Mouse (Mus musculus) gastrocnemius, adult 8-10 months (tissue): ENCODE results near the gene Ano2. TPM values are rescaled to one million over a fixed set of nuclear protein-coding genes. Genes with fewer than 3 reads are reported as not detected.
A peak's percentile ranks its signal among the peaks of the same experiment; 100 is the strongest.

Experiments used
- DNase-seq, 2 experiments: peaks; one replicate each; pipeline ENCODE4 v3.0.0; 2022; ENCODE audit warnings: low spot score in 2 of 2
- total RNA-seq, 4 experiments: library from RNA; stranded (reverse); gene quantifications; 2 replicates each; pipeline ENCODE4 v1.2.4; 2022

The Ano2 gene
- under 1 TPM in 1 of 4 experiments, not detected in 3; 0.08 TPM for total RNA-seq

DNA sequence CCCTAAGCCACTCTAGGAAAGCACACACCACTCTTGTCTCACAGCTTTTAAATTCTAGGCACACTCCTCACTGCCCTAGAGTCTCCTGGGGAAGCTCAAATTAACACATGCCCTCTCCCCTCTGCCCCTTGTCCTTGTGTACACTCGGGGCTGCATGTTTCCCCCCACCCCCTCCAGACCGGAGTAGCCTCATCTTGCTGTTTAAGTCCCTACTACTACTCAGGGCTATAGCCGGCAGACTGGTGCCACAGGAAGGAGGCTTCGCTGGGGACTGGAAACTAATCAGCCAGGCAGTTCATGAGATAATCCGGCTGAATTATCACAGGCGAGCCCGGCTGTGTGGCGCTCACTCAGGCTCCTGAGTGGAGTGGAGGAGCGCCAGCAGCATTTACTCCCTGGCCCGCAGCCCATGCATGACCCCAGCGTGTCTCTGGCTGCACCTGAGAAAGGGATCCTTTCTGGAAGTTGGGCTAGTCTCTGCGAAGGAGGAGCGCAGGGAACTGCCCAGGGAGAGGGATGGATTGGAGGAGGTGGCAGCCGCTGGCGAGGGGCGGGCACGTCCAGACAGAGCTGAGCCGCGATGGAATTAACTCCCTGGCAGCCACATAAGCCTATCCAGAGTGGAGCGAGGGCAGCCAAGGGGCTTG, at the start of gene Ano2:
Ano2 (plus strand) TSS at position 363 of the 647 bp plus-strand sequence.
- no peak for DNase-seq

DNA sequence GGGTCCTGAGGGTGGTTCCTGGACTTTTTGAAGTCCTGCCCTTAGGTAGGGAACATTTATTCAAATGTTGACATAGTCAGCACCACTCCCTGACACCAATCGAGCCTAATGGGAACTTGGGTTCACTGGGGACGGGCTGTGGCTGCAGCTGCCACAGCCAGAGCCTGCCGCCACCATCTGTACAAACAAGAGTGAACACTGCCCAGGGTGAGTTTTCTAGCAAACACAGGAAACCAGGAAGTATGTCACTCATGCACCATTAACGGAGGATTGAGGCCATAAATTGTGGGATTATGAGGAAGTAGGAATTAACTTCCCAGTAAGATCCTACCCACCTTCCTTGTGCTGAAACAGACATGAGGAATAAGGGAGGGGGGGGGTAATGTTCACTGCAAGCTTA, 49.7 kb upstream of the Ano2 start:
- no peak for DNase-seq

- no peak for DNase-seq
Measured at GRCm38 (mm10) chr6:125641146-125641545, 49.1 kb upstream of the Ano2 start.

- no peak for DNase-seq
Measured at GRCm38 (mm10) chr6:125648964-125649363, 41.3 kb upstream of the Ano2 start.

GRCm38 (mm10) chr6:125651335-125651734, 38.9 kb upstream of the Ano2 start:
- no peak for DNase-seq

GRCm38 (mm10) chr6:125653416-125653815, 36.8 kb upstream of the Ano2 start:
- DNase-seq = no peak

DNA sequence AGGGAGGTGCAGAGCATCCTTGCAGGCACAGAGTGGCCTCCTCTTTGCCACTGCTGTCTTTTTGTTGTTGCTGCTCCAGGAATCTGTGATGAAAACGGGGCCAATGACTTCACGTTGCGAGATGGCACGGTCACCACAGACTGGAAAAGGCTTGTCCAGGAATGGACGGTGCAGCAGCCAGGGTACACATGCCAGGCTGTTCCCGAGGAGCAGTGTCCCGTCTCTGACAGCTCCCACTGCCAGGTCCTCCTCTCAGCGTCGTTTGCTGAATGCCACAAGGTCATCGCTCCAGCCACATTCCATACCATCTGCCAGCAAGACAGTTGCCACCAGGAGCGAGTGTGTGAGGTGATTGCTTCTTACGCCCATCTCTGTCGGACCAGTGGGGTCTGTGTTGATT, 33.3 kb upstream of the Ano2 start:
- DNase-seq = no peak

GRCm38 (mm10) chr6:125657966-125658365, 32.3 kb upstream of the Ano2 start:
- DNase-seq = no peak

- DNase-seq = peak; percentile 28 to 37
Measured at GRCm38 (mm10) chr6:125661106-125661877, 28.9 kb upstream of the Ano2 start.

DNA sequence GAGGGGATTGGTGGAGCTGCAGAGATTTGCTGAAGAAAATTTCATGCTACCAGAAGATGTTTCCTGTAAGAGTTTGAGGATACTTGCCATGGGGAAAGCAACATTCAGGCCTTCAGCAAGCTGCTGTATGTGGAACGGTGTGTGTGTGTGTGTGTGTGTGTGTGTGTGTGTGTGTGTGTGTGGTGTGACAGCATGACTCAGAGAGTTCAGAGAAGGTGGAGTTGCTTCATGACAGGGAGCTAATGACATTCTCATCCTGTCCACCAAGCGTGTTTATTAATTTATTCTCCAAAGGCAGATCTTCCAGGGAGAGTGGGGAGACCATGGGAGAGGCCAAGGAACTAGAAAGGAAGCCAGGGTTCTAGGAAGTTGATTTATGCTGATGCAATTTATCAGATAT, 26.3 kb upstream of the Ano2 start:
- DNase-seq = no peak

DNA sequence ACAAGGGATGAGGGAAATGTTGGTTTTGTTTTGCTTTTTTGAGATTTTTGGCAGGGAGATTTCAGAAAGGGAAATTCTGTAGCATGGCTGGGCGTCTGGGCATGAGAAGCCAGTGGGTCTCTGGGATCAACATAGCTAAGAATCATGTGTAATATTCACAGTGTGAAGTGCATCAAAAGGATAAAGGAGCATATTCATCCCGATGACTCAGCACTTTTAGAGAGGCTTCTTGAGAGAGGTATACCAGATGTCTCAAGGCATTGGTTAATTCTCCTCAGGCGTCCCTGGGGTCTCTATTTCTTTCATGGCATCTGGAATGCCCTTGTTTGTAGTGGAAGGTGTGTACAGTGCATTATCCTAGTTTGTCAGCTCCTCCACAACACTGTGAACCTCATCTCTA, 18.4 kb upstream of the Ano2 start:
- no peak for DNase-seq

DNA sequence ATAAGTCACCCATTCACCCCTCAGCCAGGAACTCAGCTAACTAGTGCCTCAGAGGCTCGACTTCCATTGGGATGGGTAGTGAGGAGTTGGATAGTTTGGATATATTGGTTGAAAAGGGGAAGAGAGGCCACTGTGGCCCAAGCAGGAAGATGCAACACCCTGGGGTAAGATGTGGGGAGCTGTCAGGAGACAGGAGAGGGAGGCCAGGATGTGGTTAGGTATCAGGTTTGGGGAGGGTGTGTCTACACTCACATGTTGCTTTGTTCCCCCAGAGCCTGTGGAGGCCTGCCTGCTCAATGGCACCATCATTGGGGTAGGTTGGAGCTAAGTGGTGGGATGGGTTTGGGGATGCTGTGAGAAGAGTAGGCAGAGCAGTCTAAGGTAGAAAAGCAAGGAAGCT, 11.7 kb upstream of the Ano2 start:
- no peak for DNase-seq

- DNase-seq = no peak
Measured at GRCm38 (mm10) chr6:125680613-125681012, 9.6 kb upstream of the Ano2 start.

DNA sequence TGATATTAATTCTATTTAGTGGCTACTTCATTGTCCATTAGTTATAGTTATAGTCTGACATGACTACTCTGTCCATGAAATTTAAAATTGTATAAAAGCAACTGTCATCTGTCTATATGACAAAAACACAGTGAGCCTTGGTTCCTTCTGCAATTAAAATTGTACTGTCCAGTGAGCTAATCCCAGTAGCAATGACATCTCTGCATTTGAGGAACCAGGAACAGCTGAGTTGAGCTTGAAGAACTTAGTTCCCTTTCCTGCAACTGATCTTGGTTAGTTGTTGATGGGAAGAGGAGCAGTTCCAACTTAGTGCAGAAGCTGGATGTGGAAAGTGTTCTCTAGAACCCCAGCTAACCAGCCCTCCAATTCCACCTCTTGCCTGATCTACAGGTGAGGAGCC, 4.8 kb upstream of the Ano2 start:
- DNase-seq = no peak

DNA sequence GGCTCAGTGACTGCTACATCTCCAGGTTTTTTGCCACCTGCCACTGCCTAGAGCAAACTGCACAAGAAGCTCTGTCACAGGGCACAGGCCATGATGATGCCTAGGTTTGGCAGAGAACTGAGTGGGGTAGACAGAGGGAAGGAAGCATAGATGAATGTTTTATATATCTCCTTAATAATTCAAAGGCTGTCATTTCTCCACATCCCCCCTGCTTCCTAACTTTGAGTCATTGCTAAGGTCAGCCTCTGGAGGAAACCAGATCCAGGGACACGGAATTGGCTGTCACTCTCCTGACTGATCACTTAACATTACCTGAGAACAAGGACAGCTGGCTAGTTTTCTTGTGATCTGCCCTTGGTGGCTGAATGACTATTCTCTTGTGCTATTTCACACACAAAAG, 2.2 kb upstream of the Ano2 start:
- no peak for DNase-seq

DNA sequence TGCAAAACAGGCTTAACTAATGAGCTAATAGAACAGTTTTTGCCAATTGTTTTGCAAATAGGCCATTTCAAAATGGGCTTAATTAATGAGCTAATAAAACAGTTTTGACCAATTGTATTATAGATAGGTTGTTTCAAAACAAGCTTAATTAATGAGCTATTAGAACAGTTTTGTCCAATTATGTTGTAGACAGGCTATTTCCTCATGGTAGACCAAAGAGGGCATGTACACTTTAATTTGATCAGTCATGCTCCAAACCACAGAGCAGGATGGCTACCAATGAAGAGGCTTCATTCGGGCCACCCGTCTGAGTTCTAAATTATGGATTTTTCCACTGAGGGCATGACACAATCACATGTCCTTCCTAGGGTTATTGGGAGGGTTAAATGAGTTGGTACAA, 10.9 kb downstream of the Ano2 start:
- no peak for DNase-seq

DNA sequence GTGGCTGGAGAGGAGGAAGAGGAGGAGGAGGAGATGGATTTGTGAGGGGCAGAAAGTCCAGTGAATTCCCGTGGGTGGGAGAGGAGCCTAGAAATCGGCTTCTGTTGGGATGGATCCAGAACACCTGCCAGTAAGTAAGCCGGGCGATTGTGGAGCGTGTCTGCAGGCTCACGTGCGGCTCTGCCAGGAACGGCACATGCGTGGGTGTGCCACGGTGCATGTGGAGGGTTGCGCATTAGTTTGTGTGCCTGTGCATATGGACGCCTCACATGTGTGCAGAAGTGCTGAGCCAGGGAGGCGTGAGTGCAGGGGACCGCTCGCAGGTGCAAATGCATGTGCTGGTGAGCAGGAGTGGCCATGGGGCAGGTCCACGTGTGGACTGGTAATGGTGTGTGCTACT, 21.0 kb downstream of the Ano2 start:
- DNase-seq = no peak

GRCm38 (mm10) chr6:125726408-125726807, 36.2 kb downstream of the Ano2 start:
- DNase-seq = no peak

GRCm38 (mm10) chr6:125727484-125727911, 37.3 kb downstream of the Ano2 start:
- no peak for DNase-seq

DNA sequence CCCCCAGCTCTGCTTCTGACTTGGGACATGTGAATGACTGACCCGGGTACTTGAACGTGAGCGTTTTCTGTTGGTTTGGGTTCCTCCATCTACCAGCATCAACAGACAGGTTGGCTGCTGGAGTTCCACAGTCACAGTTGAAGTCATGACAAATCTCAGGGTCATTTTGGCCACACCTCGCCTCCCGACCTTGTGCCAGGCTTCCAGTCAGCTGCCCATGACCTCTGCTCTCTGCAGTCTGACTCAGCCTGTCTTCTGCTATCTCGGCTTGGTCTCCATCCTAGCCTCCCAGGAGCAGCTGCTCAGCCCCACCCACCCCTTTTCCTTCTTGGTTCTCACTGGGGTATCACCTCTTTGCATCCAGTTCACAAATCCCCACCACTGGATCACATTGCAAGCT, 39.3 kb downstream of the Ano2 start:
- no peak for DNase-seq

DNA sequence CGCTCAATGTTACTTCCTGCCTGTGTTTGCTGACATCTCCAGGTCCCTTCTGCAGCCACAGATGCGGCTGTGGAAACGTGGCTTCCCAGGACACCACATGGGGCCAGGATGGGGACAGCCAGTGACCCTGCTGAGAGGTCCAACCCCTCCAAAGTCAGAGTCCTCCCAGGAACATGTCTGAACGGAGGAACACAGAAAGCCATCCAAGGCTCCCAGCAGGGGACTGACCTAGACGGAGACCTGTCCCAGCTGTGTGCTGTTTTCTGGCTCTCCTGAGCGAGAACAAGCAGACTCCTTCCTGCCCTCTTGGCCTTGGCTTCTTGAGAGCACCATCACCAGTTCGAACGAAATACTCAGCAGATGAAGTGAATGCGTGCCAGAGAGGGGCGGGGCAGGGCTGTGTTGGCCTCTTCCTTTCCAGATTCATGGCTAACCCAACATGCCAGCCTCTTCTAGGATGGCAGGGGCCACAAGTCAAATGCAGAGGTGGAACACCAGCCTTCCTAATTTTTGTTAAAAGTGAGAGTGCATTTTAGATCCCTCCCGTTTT, 39.8 kb downstream of the Ano2 start:
- DNase-seq = no peak

GRCm38 (mm10) chr6:125737511-125738285, 47.5 kb downstream of the Ano2 start:
- no peak for DNase-seq
